Mouse (Mus musculus): ENCODE measurements around the gene Cd72. TPM values are rescaled to one million over a fixed set of nuclear protein-coding genes. Genes with fewer than 3 reads are reported as not detected.

The Cd72 gene
- polyA plus RNA-seq, 1 experiment: 12.6 TPM

GRCm38 (mm10) chr4:43463102-43463501 lies 8.7 kb upstream of the Cd72 start:
- Histone ChIP-seq H3K27ac (ENCODE audit: insufficient read depth, low read depth, low read length) (no peak overlapping the region), H3K4me3 (ENCODE audit: insufficient read depth, low read depth, low read length) (no peak overlapping the region), H3K27me3 (replicated peaks; ENCODE audit: control insufficient read depth, insufficient read depth, low read length) (no peaks in the 10 kb centered on the region), H3K4me1 (ENCODE audit: control insufficient read depth, insufficient read depth, low read length) (no peaks in the 10 kb centered on the region), H3K36me3 (ENCODE audit: control insufficient read depth, insufficient read depth, low read length) (no peaks in the 10 kb centered on the region)
- 94% methylated on average over 5 of the region's 5 CpGs for WGBS
- TF ChIP-seq POLR2A (IDR thresholded peaks at IDR 0.05; ENCODE audit: low read depth, low read length) (no peak), CTCF (conservative IDR thresholded peaks at IDR 0.05; ENCODE audit: insufficient read depth, insufficient read length, low read depth, low read length) (no peak)
- DNase-seq: no peak

- Histone ChIP-seq H3K36me3 (ENCODE audit: control insufficient read depth, insufficient read depth, low read length) (no peaks in the 10 kb centered on the region), H3K4me3 (ENCODE audit: insufficient read depth, low read depth, low read length) (no peak overlapping the region), H3K27ac (ENCODE audit: insufficient read depth, low read depth, low read length) (no peak overlapping the region), H3K27me3 (replicated peaks; ENCODE audit: control insufficient read depth, insufficient read depth, low read length) (no peaks in the 10 kb centered on the region), H3K4me1 (ENCODE audit: control insufficient read depth, insufficient read depth, low read length) (peaks cover 5% of the 10 kb centered on the region; the same call in 1 of the 2 replicates)
- TF ChIP-seq POLR2A (IDR thresholded peaks at IDR 0.05; ENCODE audit: low read depth, low read length): no peak
- TF ChIP-seq CTCF (conservative IDR thresholded peaks at IDR 0.05; ENCODE audit: insufficient read depth, insufficient read length, low read depth, low read length): no peak
- WGBS: 21% methylated on average over 8 of the region's 8 CpGs
- DNase-seq: no peak
These were observed 2.7 kb upstream of the Cd72 start for GRCm38 (mm10) chr4:43457124-43457523.

GRCm38 (mm10) chr4:43456470-43456869 lies 2.0 kb upstream of the Cd72 start:
- Histone ChIP-seq H3K4me3 (ENCODE audit: insufficient read depth, low read depth, low read length) (no peak overlapping the region), H3K36me3 (ENCODE audit: control insufficient read depth, insufficient read depth, low read length) (no peaks in the 10 kb centered on the region), H3K27ac (ENCODE audit: insufficient read depth, low read depth, low read length) (no peak overlapping the region), H3K27me3 (replicated peaks; ENCODE audit: control insufficient read depth, insufficient read depth, low read length) (no peaks in the 10 kb centered on the region), H3K4me1 (ENCODE audit: control insufficient read depth, insufficient read depth, low read length) (peaks cover 5% of the 10 kb centered on the region; the same call in 1 of the 2 replicates)
- no peak for DNase-seq
- TF ChIP-seq CTCF (conservative IDR thresholded peaks at IDR 0.05; ENCODE audit: insufficient read depth, insufficient read length, low read depth, low read length) (no peak), POLR2A (IDR thresholded peaks at IDR 0.05; ENCODE audit: low read depth, low read length) (no peak)
- 56% methylated on average over 4 of the region's 4 CpGs for WGBS

- H3K27me3 ChIP-seq (replicated peaks; ENCODE audit: control insufficient read depth, insufficient read depth, low read length): no peaks in the 10 kb centered on the region
- TF ChIP-seq CTCF (conservative IDR thresholded peaks at IDR 0.05; ENCODE audit: insufficient read depth, insufficient read length, low read depth, low read length): no peak
- no peak for TF ChIP-seq POLR2A (IDR thresholded peaks at IDR 0.05; ENCODE audit: low read depth, low read length)
- no peak overlapping the region for H3K27ac ChIP-seq (ENCODE audit: insufficient read depth, low read depth, low read length)
- WGBS: 2% methylated on average over 18 of the region's 18 CpGs
- peak overlapping the region; percentile 18; the same call in 1 of the 2 replicates for H3K4me3 ChIP-seq (ENCODE audit: insufficient read depth, low read depth, low read length)
- peaks cover 5% of the 10 kb centered on the region; the same call in 1 of the 2 replicates for H3K4me1 ChIP-seq (ENCODE audit: control insufficient read depth, insufficient read depth, low read length)
- no peaks in the 10 kb centered on the region for H3K36me3 ChIP-seq (ENCODE audit: control insufficient read depth, insufficient read depth, low read length)
- no peak for DNase-seq
These were observed 1.0 kb downstream of the Cd72 start for GRCm38 (mm10) chr4:43453413-43453812.

- peak; percentile 34 for DNase-seq
- TF ChIP-seq POLR2A (IDR thresholded peaks at IDR 0.05; ENCODE audit: low read depth, low read length) (no peak), CTCF (conservative IDR thresholded peaks at IDR 0.05; ENCODE audit: insufficient read depth, insufficient read length, low read depth, low read length) (no peak)
- Histone ChIP-seq H3K27me3 (replicated peaks; ENCODE audit: control insufficient read depth, insufficient read depth, low read length) (no peaks in the 10 kb centered on the region), H3K36me3 (ENCODE audit: control insufficient read depth, insufficient read depth, low read length) (no peaks in the 10 kb centered on the region), H3K4me3 (ENCODE audit: insufficient read depth, low read depth, low read length) (no peak overlapping the region), H3K4me1 (ENCODE audit: control insufficient read depth, insufficient read depth, low read length) (peaks cover 5% of the 10 kb centered on the region; the same call in 1 of the 2 replicates), H3K27ac (ENCODE audit: insufficient read depth, low read depth, low read length) (no peak overlapping the region)
- WGBS: 59% methylated on average over 11 of the region's 11 CpGs
These were observed 2.1 kb downstream of the Cd72 start for GRCm38 (mm10) chr4:43452315-43452714.

GRCm38 (mm10) chr4:43448554-43448953 lies 5.9 kb downstream of the Cd72 start:
- WGBS: 95% methylated on average over 3 of the region's 3 CpGs
- Histone ChIP-seq H3K27ac (ENCODE audit: insufficient read depth, low read depth, low read length) (no peak overlapping the region), H3K36me3 (ENCODE audit: control insufficient read depth, insufficient read depth, low read length) (peaks cover 1% of the 10 kb centered on the region; the same call in 1 of the 2 replicates), H3K4me1 (ENCODE audit: control insufficient read depth, insufficient read depth, low read length) (peaks cover 5% of the 10 kb centered on the region; the same call in 1 of the 2 replicates), H3K4me3 (ENCODE audit: insufficient read depth, low read depth, low read length) (no peak overlapping the region), H3K27me3 (replicated peaks; ENCODE audit: control insufficient read depth, insufficient read depth, low read length) (no peaks in the 10 kb centered on the region)
- DNase-seq: no peak
- TF ChIP-seq CTCF (conservative IDR thresholded peaks at IDR 0.05; ENCODE audit: insufficient read depth, insufficient read length, low read depth, low read length) (no peak), POLR2A (IDR thresholded peaks at IDR 0.05; ENCODE audit: low read depth, low read length) (no peak)

GRCm38 (mm10) chr4:43447251-43447650 lies 7.2 kb downstream of the Cd72 start:
- Histone ChIP-seq H3K4me3 (ENCODE audit: insufficient read depth, low read depth, low read length) (no peak overlapping the region), H3K27ac (ENCODE audit: insufficient read depth, low read depth, low read length) (no peak overlapping the region), H3K27me3 (replicated peaks; ENCODE audit: control insufficient read depth, insufficient read depth, low read length) (no peaks in the 10 kb centered on the region), H3K36me3 (ENCODE audit: control insufficient read depth, insufficient read depth, low read length) (peaks cover 1% of the 10 kb centered on the region; the same call in 1 of the 2 replicates), H3K4me1 (ENCODE audit: control insufficient read depth, insufficient read depth, low read length) (peaks cover 5% of the 10 kb centered on the region; the same call in 1 of the 2 replicates)
- TF ChIP-seq CTCF (conservative IDR thresholded peaks at IDR 0.05; ENCODE audit: insufficient read depth, insufficient read length, low read depth, low read length) (no peak), POLR2A (IDR thresholded peaks at IDR 0.05; ENCODE audit: low read depth, low read length) (no peak)
- no peak for DNase-seq
- 76% methylated on average over 13 of the region's 13 CpGs for WGBS
